In the genomic region with DNA sequence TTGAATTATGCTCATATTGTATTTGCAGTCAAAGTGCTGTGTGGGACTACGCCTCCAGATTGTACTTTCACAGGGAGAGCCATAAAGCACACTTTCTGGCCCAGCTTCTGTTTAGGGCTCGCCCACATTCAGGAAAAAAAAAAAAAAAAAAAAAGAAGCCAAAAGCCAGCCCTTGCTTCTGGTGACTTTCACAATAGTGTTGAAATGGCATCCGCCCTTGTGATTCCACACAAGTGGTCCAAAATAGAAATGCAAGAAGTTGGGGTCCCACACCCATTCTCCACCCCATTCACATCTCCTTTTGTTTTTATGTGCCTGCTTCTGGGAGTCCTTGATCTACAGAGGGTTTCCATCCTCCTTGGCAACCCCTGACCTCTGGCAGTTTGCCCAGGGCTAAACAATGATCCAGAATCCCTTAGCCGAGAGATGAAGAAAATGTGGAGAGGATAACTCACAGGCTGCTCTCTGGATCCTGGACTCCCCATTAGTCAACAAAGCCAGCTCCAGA, we compare ENCODE assay signal across 9 mouse cellular contexts.
DNase-seq lines count a peak whose midpoint lies in the region; ATAC-seq and TF ChIP-seq lines count a peak whose summit lies in the region.
"Had no signal": no experiment of that assay in that cellular context is flagged by ENCODE, and none has a peak within 500 bp of the region (broad histone marks: within the 10 kb centered on the region; RNA-seq: fewer than 3 reads in every experiment).

No protein-coding gene starts in this region.

- no peak overlapping the region for H3K4me3 ChIP-seq in liver, embryonic 12.5 days
- H3K4me3 ChIP-seq in heart, embryonic 14.5 days (ENCODE audit: control insufficient read depth in 1 of 2, insufficient read depth in 1 of 2, low read depth in 1 of 2, low read length in 2 of 2) = no peak overlapping the region
- no peak overlapping the region for H3K4me3 ChIP-seq in kidney, postnatal 0 days (replicated peaks; ENCODE audit: low read depth, low read length)
- no peak overlapping the region for H3K4me3 ChIP-seq in lung, embryonic 16.5 days (ENCODE audit: low read length)
- no peak overlapping the region for H3K4me3 ChIP-seq in stomach, postnatal 0 days (ENCODE audit: low read depth, low read length)

- no peak overlapping the region for H3K4me2 ChIP-seq in liver, embryonic 12.5 days
- no peak overlapping the region for H3K4me2 ChIP-seq in heart, embryonic 14.5 days (ENCODE audit: low read length)
- no peak overlapping the region for H3K4me2 ChIP-seq in kidney, postnatal 0 days (ENCODE audit: low read length)
- no peak overlapping the region for H3K4me2 ChIP-seq in lung, embryonic 16.5 days (ENCODE audit: low read depth, low read length)
- no peak overlapping the region for H3K4me2 ChIP-seq in stomach, postnatal 0 days (replicated peaks; ENCODE audit: low read depth)

- no peaks in the 10 kb centered on the region for H3K27me3 ChIP-seq in liver, embryonic 12.5 days (replicated peaks)
- no peaks in the 10 kb centered on the region for H3K27me3 ChIP-seq in heart, embryonic 14.5 days (ENCODE audit: control insufficient read depth, insufficient read depth, low read length)
- no peaks in the 10 kb centered on the region for H3K27me3 ChIP-seq in kidney, postnatal 0 days (ENCODE audit: insufficient read depth, low read length)
- no peaks in the 10 kb centered on the region for H3K27me3 ChIP-seq in lung, embryonic 16.5 days (ENCODE audit: control insufficient read depth, insufficient read depth, low read depth, low read length)
- no peaks in the 10 kb centered on the region for H3K27me3 ChIP-seq in stomach, postnatal 0 days (ENCODE audit: control insufficient read depth, insufficient read depth, low read length)

- DNase-seq in liver = peak; percentile 49
- peak; percentile 70 for DNase-seq in embryo, embryonic 11 days
- peak; percentile 93 for DNase-seq in kidney, postnatal 0 days (ENCODE audit: low spot score)
- peak; percentile 47 for DNase-seq in stomach, postnatal 0 days (ENCODE audit: low spot score)
- no peak for DNase-seq in thymus, postnatal 25 days

- no peak overlapping the region for H3K27ac ChIP-seq in liver, embryonic 12.5 days
- H3K27ac ChIP-seq in heart, embryonic 14.5 days (replicated peaks in 1 of 2; ENCODE audit: control insufficient read depth in 1 of 2, insufficient read depth in 1 of 2, low read depth in 2 of 2, low read length in 2 of 2) = peak overlapping the region; percentile 25 to 66
- H3K27ac ChIP-seq in kidney, postnatal 0 days = 0 out of 2 replicates have a peak overlapping the region, but pooled peaks have one; percentile 25
- peak overlapping the region; percentile 64 for H3K27ac ChIP-seq in lung, embryonic 16.5 days (ENCODE audit: low read length)
- H3K27ac ChIP-seq in stomach, postnatal 0 days (replicated peaks) = no peak overlapping the region

- no peak for TF ChIP-seq CTCF in kidney, postnatal 0 days (IDR thresholded peaks at IDR 0.05; ENCODE audit: low read depth)
- TF ChIP-seq CTCF in stomach, postnatal 0 days (IDR thresholded peaks at IDR 0.05; ENCODE audit: low read depth) = no peak

- no peak for ATAC-seq in liver, embryonic 12.5 days
- ATAC-seq in heart, embryonic 14.5 days (ENCODE audit: insufficient number of reproducible peaks, insufficient read depth, low FRiP score, low read depth) = peak; percentile 51
- ATAC-seq in kidney, postnatal 0 days (replicated peaks; ENCODE audit: low FRiP score, low read depth) = peak; percentile 52; the same call in 1 of the 2 replicates
- ATAC-seq in lung, embryonic 16.5 days (ENCODE audit: low read depth) = peak; percentile 83
- peak; percentile 57; the same call in 1 of the 2 replicates for ATAC-seq in stomach, postnatal 0 days (ENCODE audit: low FRiP score, low TSS enrichment)

- no peak overlapping the region for H3K9ac ChIP-seq in liver, embryonic 12.5 days
- no peak overlapping the region for H3K9ac ChIP-seq in heart, embryonic 14.5 days (ENCODE audit: low read length)
- H3K9ac ChIP-seq in kidney, postnatal 0 days (ENCODE audit: low read depth, low read length) = no peak overlapping the region
- H3K9ac ChIP-seq in lung, embryonic 16.5 days (ENCODE audit: low read length) = no peak overlapping the region; the same call in 1 of the 2 replicates
- no peak overlapping the region for H3K9ac ChIP-seq in stomach, postnatal 0 days (ENCODE audit: low read length)

- H3K4me1 ChIP-seq in liver, embryonic 12.5 days = no peaks in the 10 kb centered on the region
- H3K4me1 ChIP-seq in heart, embryonic 14.5 days (ENCODE audit: control insufficient read depth in 2 of 2, insufficient read depth in 2 of 2, low read length in 2 of 2) = peaks cover 8 to 23% of the 10 kb centered on the region in 2 experiments
- H3K4me1 ChIP-seq in kidney, postnatal 0 days (replicated peaks; ENCODE audit: insufficient read depth, low read length) = no peaks in the 10 kb centered on the region
- H3K4me1 ChIP-seq in lung, embryonic 16.5 days (replicated peaks; ENCODE audit: control insufficient read depth, insufficient read depth, low read length) = peaks cover 34% of the 10 kb centered on the region
- H3K4me1 ChIP-seq in stomach, postnatal 0 days (replicated peaks; ENCODE audit: control insufficient read depth, insufficient read depth) = 0 out of 2 replicates have a peak, but pooled peaks cover 6% of the 10 kb centered on the region

- 46% methylated on average over 4 of the region's 4 CpGs for WGBS in liver, embryonic 12.5 days (ENCODE audit: insufficient replicate concordance)
- 27% methylated on average over 4 of the region's 4 CpGs for WGBS in heart, embryonic 14.5 days
- 23% methylated on average over 4 of the region's 4 CpGs for WGBS in kidney, postnatal 0 days
- WGBS in lung, embryonic 16.5 days = 10% methylated on average over 4 of the region's 4 CpGs
- WGBS in stomach, postnatal 0 days = 18% methylated on average over 4 of the region's 4 CpGs

- H3K9me3 ChIP-seq in liver, embryonic 12.5 days (replicated peaks) = 0 out of 2 replicates have a peak, but pooled peaks cover 4% of the 10 kb centered on the region
- H3K9me3 ChIP-seq in heart, embryonic 14.5 days (ENCODE audit: control insufficient read depth, low read length) = peaks cover 4% of the 10 kb centered on the region; the same call in 1 of the 2 replicates
- H3K9me3 ChIP-seq in kidney, postnatal 0 days (replicated peaks; ENCODE audit: low read length) = no peaks in the 10 kb centered on the region
- peaks cover 1% of the 10 kb centered on the region; the same call in 1 of the 2 replicates for H3K9me3 ChIP-seq in lung, embryonic 16.5 days (ENCODE audit: control insufficient read depth, low read length)
- no peaks in the 10 kb centered on the region for H3K9me3 ChIP-seq in stomach, postnatal 0 days (ENCODE audit: control insufficient read depth, low read length)

- H3K36me3 ChIP-seq in liver, embryonic 12.5 days = no peaks in the 10 kb centered on the region
- H3K36me3 ChIP-seq in heart, embryonic 14.5 days (ENCODE audit: control insufficient read depth, insufficient read depth, low read length) = no peaks in the 10 kb centered on the region
- no peaks in the 10 kb centered on the region for H3K36me3 ChIP-seq in kidney, postnatal 0 days (ENCODE audit: insufficient read depth, low read length)
- H3K36me3 ChIP-seq in lung, embryonic 16.5 days (ENCODE audit: control insufficient read depth, insufficient read depth, low read length) = no peaks in the 10 kb centered on the region
- H3K36me3 ChIP-seq in stomach, postnatal 0 days (ENCODE audit: control insufficient read depth, insufficient read depth, low read length) = no peaks in the 10 kb centered on the region
- H3K36me3 ChIP-seq: G1E had no signal

- no peak for TF ChIP-seq EP300 in stomach, postnatal 0 days (optimal IDR thresholded peaks at IDR 0.05)

Comparison
In these comparisons a context has a peak if more than half of its experiments do, and no peak if none do; other contexts are left out.
1. H3K27ac ChIP-seq: peak in heart, embryonic 14.5 days (2 of 2), kidney, postnatal 0 days (single experiment) and lung, embryonic 16.5 days (single experiment); none in liver, embryonic 12.5 days (single experiment) and stomach, postnatal 0 days (single experiment).